Mouse (Mus musculus) liver, embryonic 11.5 days (tissue): ENCODE measurements around the gene Adcyap1. TPM values are rescaled to one million over a fixed set of nuclear protein-coding genes. Genes with fewer than 3 reads are reported as not detected.

Source experiments
- ATAC-seq: fragments of 200-750 bp; cut with Nextera tagmentation; replicated peaks from 2 replicates; pipeline ENCODE4 v1.8.0; 2017; ENCODE audit warnings: moderate number of reproducible peaks, mild to moderate bottlenecking, moderate TSS enrichment, moderate library complexity; ENCODE audit not compliant: low FRiP score
- DNase-seq: peaks from one replicate; pipeline ENCODE4 v3.0.0-alpha.2; 2017; ENCODE audit warnings: low spot score
- H3K27ac ChIP-seq: fragments of 300-500 bp; sonication (generic); 2 replicates; pipeline ENCODE4 v1.5.1; 2014; ENCODE audit warnings: mild to moderate bottlenecking, low read depth, low read length, control low read depth
- H3K27me3 ChIP-seq: fragments of 300-500 bp; sonication (generic); replicated peaks from 2 replicates; pipeline ENCODE4 v1.6.1; 2014; ENCODE audit warnings: low read length, mixed read lengths; ENCODE audit not compliant: control insufficient read depth, insufficient read depth
- H3K36me3 ChIP-seq: fragments of 300-500 bp; sonication (generic); 2 replicates; pipeline ENCODE4 v1.6.1; 2014; ENCODE audit warnings: mild to moderate bottlenecking, low read length, moderate library complexity, mixed read lengths; ENCODE audit not compliant: control insufficient read depth, insufficient read depth
- H3K4me1 ChIP-seq: fragments of 300-500 bp; sonication (generic); replicated peaks from 2 replicates; pipeline ENCODE4 v1.6.1; 2014; ENCODE audit warnings: low read length, mixed read lengths; ENCODE audit not compliant: control insufficient read depth, insufficient read depth
- H3K4me2 ChIP-seq: fragments of 300-500 bp; sonication (generic); 2 replicates; pipeline ENCODE4 v1.6.1; 2014; ENCODE audit warnings: mild to moderate bottlenecking, control low read depth, moderate library complexity
- H3K4me3 ChIP-seq: fragments of 300-500 bp; sonication (generic); 2 replicates; pipeline ENCODE4 v1.5.1; 2014; ENCODE audit warnings: low read depth, low read length, control low read depth
- H3K9ac ChIP-seq: fragments of 300-500 bp; sonication (generic); 2 replicates; pipeline ENCODE4 v1.6.1; 2014; ENCODE audit warnings: low read depth, low read length, control low read depth
- H3K9me3 ChIP-seq: fragments of 300-500 bp; sonication (generic); 2 replicates; pipeline ENCODE4 v1.6.1; 2016; ENCODE audit warnings: low read length, inconsistent platforms, mixed read lengths; ENCODE audit not compliant: control insufficient read depth
- WGBS: fragments of 180-500 bp; shearing (Covaris S2); extraction: QIAGEN DNeasy Blood & Tissue Kit; methylation state at CpG from one replicate; pipeline ENCODE4 v1.1.7; 2014; 5-methylcytosine and 5-hydroxymethylcytosine counted together
- polyA plus RNA-seq: library from polyadenylated mRNA; unstranded; fragments of >200 nt; fragmentation: Nextera tagmentation; extraction: Ambion mirVana; gene quantifications from 2 replicates; pipeline ENCODE4 v1.2.1, GENCODE M21; 2014

Adcyap1 gene
- 0.05 and 0.11 TPM in 2 replicates for polyA plus RNA-seq

DNA sequence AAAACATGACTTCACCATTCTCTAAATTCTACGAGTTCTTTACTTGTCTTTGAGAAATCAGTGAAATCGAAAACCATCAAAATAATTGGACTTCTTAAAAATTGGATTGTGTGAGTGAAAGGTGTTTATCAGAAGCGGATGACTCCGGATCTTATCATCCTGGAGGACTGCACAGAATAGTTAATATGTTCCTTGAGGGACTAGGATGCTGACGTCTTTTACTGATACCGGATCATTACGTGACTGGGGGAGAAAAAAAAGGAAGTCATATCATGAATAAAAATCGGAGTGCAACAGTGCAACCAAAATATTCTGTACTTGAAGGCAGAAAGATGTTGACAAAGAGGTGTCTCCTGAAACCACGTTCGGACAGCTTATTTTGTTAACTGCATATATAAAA lies at the start of gene Adcyap1:
Gene Adcyap1, plus strand, starts transcription at position 301 of the 400 bp plus-strand sequence.
- H3K27me3 ChIP-seq: peaks cover 59% of the 10 kb centered on the region
- no peak for DNase-seq
- no peaks in the 10 kb centered on the region for H3K36me3 ChIP-seq
- H3K4me3 ChIP-seq: no peak within 1 kb of the TSS
- H3K4me1 ChIP-seq: no peaks in the 10 kb centered on the region
- no peaks in the 10 kb centered on the region for H3K9me3 ChIP-seq
- no peak within 1 kb of the TSS for H3K4me2 ChIP-seq
- WGBS: 31% methylated on average over 10 of the region's 10 CpGs
- H3K9ac ChIP-seq: no peak within 1 kb of the TSS
- H3K27ac ChIP-seq: no peak within 1 kb of the TSS
- no peak for ATAC-seq

DNA sequence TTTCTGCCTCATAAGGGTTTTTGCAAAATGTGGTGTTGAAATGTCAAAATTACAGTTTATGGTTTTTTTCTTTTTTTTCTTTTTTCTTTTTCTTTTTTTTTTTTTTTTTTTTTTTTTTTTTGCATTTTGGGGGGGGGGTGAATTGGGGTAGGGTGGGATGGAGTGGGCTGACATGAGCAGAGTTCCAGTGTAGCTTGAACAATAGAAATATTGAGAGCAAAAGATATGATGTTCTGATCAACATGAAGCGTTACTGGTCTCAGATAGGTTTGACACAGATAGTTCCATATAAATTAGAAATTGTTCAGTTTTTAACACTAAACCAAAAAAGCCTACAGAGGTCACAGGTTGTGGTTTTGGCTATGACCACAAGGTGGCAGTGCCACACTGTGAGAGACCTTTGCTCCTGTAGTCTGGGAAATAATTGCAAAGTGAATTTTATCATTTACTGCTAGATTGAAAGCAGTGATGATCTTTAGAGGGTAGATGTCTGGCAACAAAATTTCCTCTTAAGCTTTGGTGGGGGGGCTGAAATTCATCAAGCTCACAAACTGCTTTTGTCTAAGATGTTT lies 40.5 kb upstream of the Adcyap1 start:
- no peaks in the 10 kb centered on the region for H3K9me3 ChIP-seq

DNA sequence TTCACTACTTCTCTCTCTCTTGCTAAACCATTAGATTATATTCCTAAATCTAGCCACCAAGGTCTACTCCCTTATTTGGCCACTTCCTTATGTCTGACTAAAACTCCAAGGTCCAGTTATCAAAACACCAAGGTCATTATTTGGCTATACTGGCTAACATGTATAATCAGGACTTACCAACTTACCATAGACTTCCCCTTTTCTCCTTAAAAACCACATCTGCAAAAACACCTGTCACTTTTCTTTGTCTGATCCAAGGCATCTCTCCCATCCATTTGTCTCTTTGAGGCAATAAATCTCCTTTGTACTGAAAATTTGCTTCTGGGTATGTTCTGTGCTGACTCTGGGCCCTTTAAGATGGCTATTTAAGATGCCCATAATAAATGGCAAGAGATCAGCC lies 29.2 kb upstream of the Adcyap1 start:
- H3K27ac ChIP-seq: no peak overlapping the region
- no peak for ATAC-seq
- no peak for DNase-seq
- no peak overlapping the region for H3K9ac ChIP-seq
- H3K36me3 ChIP-seq: no peaks in the 10 kb centered on the region
- H3K9me3 ChIP-seq: no peaks in the 10 kb centered on the region
- H3K27me3 ChIP-seq: no peaks in the 10 kb centered on the region
- H3K4me1 ChIP-seq: no peaks in the 10 kb centered on the region
- H3K4me3 ChIP-seq: no peak overlapping the region
- no peak overlapping the region for H3K4me2 ChIP-seq

More for the DNA sequence above, 40.5 kb upstream of the Adcyap1 start:
- Histone ChIP-seq H3K4me2 (no peak overlapping the region), H3K27ac (no peak overlapping the region), H3K4me3 (no peak overlapping the region), H3K4me1 (no peaks in the 10 kb centered on the region), H3K9ac (no peak overlapping the region), H3K27me3 (no peaks in the 10 kb centered on the region), H3K36me3 (no peaks in the 10 kb centered on the region)
- ATAC-seq (0 out of 2 replicates have a peak, but pooled peaks have one; percentile 34), DNase-seq (no peak)
- WGBS: 14% methylated on average over 1 of the region's 1 CpGs

DNA sequence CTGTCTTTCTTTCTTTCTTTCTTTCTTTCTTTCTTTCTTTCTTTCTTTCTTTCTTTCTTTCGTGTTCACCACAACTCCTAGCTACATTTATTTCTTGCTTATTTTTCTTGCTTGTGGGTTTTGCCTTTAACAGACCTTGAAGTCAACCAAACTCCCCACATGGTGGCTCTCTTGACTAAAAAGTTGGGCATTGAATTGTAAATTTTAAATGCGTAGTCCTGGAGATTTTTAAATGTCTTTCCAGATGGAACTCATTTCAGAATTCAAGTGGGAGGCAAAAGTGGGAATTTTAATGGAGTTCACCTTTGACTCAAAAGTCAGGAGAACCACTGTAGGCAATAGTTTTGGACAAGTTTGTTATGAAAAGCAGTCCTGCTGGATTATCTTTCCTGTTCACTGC lies 2.0 kb upstream of the Adcyap1 start:
- H3K27ac ChIP-seq: no peak overlapping the region
- DNase-seq (no peak), ATAC-seq (no peak)
- H3K9me3 ChIP-seq: no peaks in the 10 kb centered on the region
- H3K36me3 ChIP-seq: no peaks in the 10 kb centered on the region
- 52% methylated on average over 2 of the region's 2 CpGs for WGBS
- H3K9ac ChIP-seq: no peak overlapping the region
- H3K4me2 ChIP-seq: no peak overlapping the region
- peaks cover 40% of the 10 kb centered on the region for H3K27me3 ChIP-seq
- no peaks in the 10 kb centered on the region for H3K4me1 ChIP-seq
- H3K4me3 ChIP-seq: no peak overlapping the region

DNA sequence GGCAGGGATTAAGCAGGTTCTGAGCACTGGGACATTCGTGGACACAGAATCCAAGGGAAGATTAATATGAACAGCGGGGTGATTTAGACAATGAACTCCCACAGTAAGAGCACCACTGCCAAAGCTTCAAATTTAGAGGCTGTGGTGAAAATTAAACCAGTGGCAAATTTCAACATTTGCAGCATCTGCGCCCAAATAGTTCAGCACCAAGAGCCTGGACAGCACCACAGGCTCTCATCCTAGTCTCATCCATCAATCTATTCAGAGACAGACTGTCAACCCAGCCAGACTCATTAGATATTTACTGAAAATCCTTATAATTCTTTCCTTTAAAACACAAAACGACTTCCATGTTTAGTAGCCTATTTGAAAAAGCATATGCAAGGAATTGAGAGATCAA lies 604 bp upstream of the Adcyap1 start:
- H3K27me3 ChIP-seq: peaks cover 54% of the 10 kb centered on the region
- DNase-seq: no peak

DNA sequence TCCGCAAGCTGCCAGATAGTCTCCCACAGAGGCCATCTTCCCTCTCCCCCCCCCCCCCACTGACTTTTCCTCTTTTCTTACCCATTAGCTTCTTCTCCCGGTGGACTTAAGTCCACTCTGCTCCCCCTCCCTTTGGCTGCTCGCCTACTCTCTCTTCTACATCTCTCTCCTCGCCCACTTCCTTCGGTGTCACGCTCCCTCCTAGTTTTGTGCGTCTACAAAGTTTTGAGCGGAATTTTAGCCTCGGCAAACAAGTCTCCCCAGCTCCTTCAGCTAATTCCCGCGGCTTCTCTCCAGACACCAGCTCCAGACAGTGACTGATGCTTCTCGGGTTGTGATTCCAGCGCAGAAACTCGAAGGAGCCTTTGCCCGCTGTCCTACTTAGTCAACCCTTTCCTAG lies 401 bp downstream of the Adcyap1 start:
- Histone ChIP-seq H3K27ac (no peak overlapping the region), H3K9me3 (no peaks in the 10 kb centered on the region), H3K4me2 (no peak overlapping the region), H3K4me3 (no peak overlapping the region), H3K27me3 (peaks cover 62% of the 10 kb centered on the region), H3K36me3 (no peaks in the 10 kb centered on the region), H3K4me1 (no peaks in the 10 kb centered on the region), H3K9ac (no peak overlapping the region)
- DNase-seq: no peak
- no peak for ATAC-seq
- 5% methylated on average over 15 of the region's 15 CpGs for WGBS

More for the DNA sequence above, 604 bp upstream of the Adcyap1 start:
- no peaks in the 10 kb centered on the region for H3K4me1 ChIP-seq
- no peak overlapping the region for H3K27ac ChIP-seq
- no peaks in the 10 kb centered on the region for H3K9me3 ChIP-seq
- no peaks in the 10 kb centered on the region for H3K36me3 ChIP-seq
- no peak for ATAC-seq
- no peak overlapping the region for H3K4me3 ChIP-seq
- no peak overlapping the region for H3K9ac ChIP-seq
- H3K4me2 ChIP-seq: no peak overlapping the region
- WGBS: 10% methylated on average over 4 of the region's 4 CpGs

DNA sequence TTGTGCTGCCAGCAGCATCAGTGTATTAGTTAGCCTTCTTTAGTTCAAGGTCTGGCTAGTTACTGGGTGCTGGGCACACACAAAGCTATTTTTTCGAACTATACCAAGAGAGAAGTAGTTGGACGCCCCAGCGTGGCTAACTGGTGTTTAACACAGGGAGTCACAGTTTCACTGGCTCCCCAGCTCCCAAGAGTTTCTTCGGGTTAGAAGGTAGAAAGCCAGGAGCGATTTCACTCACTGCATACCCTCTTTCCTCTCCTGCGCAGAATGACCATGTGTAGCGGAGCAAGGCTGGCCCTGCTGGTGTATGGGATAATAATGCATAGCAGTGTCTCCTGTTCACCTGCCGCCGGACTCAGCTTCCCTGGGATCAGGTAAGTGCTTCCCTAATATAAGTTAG lies 930 bp downstream of the Adcyap1 start:
- Histone ChIP-seq H3K9ac (no peak overlapping the region), H3K4me1 (no peaks in the 10 kb centered on the region), H3K4me2 (no peak overlapping the region), H3K4me3 (no peak overlapping the region), H3K9me3 (no peaks in the 10 kb centered on the region), H3K36me3 (no peaks in the 10 kb centered on the region), H3K27ac (no peak overlapping the region), H3K27me3 (peaks cover 66% of the 10 kb centered on the region)
- ATAC-seq (no peak), DNase-seq (no peak)
- 8% methylated on average over 9 of the region's 9 CpGs for WGBS

DNA sequence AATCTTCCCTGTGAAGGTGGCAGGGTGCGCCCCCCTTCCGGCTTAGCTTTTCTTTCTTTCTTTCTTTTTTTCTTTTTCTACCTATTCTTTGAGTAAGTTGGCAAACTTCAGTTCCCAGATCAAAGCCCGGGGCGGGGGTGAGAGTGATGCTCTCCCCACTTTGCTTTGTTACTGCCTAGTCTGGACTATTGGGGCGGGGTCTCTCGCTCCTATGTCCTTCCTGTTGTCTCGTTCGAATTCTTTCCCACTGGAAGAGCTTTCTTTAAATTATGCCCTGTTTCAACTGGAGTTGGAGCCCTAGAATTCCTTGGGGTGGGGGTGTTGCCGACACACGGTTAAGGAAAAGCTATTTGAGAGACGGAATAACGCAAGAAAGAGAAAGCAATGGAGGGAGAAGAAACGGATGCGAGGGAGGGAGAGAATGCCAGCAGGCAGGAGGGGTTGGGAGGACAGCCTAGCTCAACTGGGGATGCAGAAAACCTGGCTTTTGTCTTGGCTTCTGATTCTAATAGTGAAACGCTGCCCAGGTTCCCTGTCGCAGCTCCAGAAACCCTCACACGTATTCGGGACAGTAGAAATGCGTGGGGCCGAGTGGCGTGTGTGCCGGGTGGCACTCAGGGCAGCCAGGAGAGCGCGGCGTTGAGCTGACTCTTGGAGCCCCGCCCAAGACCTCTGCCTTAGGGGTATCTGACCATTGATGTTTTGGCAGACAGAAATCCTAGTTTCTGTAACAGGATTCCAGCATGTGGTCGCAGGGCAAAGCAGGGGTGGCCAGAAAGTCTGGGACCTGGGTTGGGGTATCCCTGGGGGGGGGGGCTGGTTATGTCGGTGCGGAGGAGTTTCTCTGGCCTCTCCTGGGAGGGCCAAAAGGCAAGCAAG lies 1.8 kb downstream of the Adcyap1 start:
- no peak for ATAC-seq
- Histone ChIP-seq H3K9me3 (no peaks in the 10 kb centered on the region), H3K4me2 (no peak overlapping the region), H3K36me3 (no peaks in the 10 kb centered on the region), H3K27me3 (peaks cover 70% of the 10 kb centered on the region), H3K4me1 (no peaks in the 10 kb centered on the region), H3K27ac (no peak overlapping the region), H3K9ac (no peak overlapping the region), H3K4me3 (no peak overlapping the region)
- WGBS: 3% methylated on average over 29 of the region's 29 CpGs
- no peak for DNase-seq
